Mouse (Mus musculus) spleen, embryonic (tissue): Measurements from ENCODE around the gene Rap1b.

Source experiments
- CTCF ChIA-PET: fragments of 350-600 bp; sonication (Branson Sonifier 250); formaldehyde crosslinking; loops from one replicate; lab custom pipeline; 2022; lab: Charles Lee

The Rap1b gene

DNA sequence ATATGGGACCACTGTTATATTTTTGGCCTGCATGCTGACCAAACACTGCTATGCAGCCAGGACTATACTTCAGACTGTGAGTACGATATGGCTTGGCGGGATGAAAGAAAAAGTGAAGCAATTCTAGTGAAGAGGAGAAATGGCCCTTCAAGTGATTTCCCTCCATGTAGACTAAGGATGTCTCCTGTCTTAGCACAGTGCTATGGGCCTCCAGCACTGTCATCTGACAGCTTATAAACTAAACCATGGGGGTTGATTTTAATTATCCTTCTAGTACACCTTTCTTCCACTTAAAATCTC lies 54.7 kb downstream of the Rap1b start:
- CTCF ChIA-PET, result interaction anchor here (0.8 kb wide), 1 partner anchor 43 kb away, joined by 3 read pairs; no protein-coding TSS in a partner anchor

GRCm38 (mm10) chr10:117790421-117791170 lies 55.2 kb downstream of the Rap1b start:
- CTCF ChIA-PET, result interaction anchor here (0.6 to 0.8 kb wide), 2 partner anchors 43 to 299 kb away, joined by 3 to 4 read pairs; no protein-coding TSS in a partner anchor

GRCm38 (mm10) chr10:117790011-117790410 lies 55.8 kb downstream of the Rap1b start:
- CTCF ChIA-PET, result interaction anchor here (0.6 kb wide), 1 partner anchor 300 kb away, joined by 4 read pairs; no protein-coding TSS in a partner anchor

- CTCF ChIA-PET, result interaction anchor here (0.7 kb wide), 1 partner anchor 46 kb away, joined by 3 read pairs; no protein-coding TSS in a partner anchor
Observed at GRCm38 (mm10) chr10:117784646-117785045, 61.2 kb downstream of the Rap1b start.

- CTCF ChIA-PET, result no interaction called here
Observed at GRCm38 (mm10) chr10:117783786-117784420, 61.9 kb downstream of the Rap1b start.

DNA sequence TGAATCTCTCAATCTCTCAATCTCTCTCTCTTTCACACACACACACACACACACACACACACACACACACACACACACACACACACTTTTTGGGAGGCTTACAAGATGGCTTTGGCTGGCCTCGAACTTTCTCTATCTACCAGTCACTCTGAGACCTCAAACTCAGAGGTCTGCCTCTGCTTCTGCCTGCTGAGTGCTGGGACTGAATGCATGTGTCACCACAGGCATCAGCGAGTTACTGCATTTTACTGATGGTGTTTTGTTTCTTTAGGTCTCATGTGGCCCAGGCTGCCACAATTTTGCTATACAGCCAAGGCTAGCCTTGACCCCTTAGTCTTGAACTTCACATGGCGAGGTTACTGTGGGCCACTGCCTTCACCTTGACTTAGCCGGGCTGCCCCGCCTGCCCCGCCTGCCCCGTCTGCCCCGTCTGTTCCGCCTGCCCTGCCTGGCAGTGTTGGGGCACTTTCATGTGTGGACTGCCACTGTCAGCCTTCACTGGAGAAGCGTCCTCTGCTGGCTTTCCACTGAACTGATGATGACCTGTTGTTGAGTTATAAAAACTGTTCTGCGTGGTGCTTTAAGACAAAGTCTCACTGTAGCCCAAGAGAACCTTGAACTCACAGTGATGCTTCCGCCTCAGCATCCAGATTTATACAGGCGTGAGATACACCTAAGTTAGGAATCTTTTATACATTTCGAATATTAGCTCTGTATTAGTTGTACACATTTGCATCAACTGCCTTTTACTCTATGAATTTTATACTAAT lies 63.2 kb downstream of the Rap1b start:
- CTCF ChIA-PET, result no interaction called here

- CTCF ChIA-PET, result no interaction called here
Observed at GRCm38 (mm10) chr10:117782056-117782455, 63.8 kb downstream of the Rap1b start.

DNA sequence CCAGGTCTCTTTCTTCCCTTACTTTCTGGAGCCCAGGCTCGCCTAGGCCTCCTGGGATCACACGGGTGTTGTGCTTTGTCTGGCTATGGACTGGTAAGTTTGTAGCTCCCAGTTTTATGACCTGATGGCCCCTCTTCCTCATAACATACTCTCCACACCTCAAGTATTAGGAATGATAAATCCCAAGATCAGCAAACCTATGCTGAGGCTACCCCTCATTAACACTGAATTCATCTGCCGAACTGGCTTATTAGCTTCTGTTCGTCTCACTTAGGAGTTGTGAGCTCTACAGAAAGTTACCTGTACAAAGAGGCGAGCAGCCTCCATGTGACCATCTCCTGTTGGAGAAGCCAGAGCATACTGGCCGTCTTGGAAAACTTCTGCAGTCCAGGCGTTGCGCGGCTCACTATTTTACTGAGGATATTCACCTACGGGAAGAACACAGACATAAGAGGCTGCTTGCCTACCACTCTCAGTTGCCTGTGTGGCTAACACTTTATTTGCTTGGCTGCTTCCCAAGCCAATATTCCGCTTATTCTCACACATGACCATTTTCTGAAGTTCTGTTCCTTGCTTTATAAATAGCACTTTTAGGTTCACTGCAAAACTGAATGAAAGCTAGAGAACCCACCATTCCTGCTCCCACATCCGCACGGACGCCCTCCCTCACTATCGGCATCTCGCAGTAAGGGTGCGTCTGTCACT lies 64.7 kb downstream of the Rap1b start:
- CTCF ChIA-PET, result no interaction called here

- CTCF ChIA-PET, result no interaction called here
Observed at GRCm38 (mm10) chr10:117780306-117780911, 65.4 kb downstream of the Rap1b start.

GRCm38 (mm10) chr10:117779581-117780305 lies 66.1 kb downstream of the Rap1b start:
- CTCF ChIA-PET, result no interaction called here

- CTCF ChIA-PET, result no interaction called here
Observed at GRCm38 (mm10) chr10:117778951-117779350, 66.9 kb downstream of the Rap1b start.

DNA sequence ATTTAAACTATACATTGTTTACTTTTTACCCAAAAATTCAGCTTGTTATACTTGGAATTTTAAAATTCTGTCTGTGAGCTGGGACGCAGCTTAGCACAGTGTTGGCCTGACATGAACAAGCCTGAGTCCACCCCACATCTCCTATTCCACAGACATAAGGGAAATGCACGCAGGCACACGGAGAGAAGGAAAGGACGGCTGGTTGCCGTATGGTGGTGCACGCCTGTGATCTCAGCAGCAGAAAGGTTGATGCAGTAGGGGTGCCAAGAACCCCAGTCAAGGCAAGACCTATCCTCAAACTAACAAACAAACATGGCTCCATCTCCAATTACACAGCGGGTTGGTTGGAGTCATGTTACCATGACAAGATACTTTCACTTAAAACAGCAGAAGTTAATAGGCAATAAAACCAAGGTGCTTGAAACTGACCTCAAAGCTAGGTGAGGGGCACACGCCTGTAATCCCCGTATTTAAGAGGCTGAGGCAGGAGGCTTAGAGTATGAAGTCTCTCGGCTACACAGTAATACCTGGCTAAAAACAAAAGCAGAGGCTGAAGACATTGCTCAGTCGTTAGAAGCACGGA lies 67.4 kb downstream of the Rap1b start:
- CTCF ChIA-PET, result no interaction called here

GRCm38 (mm10) chr10:117777501-117778327 lies 68.1 kb downstream of the Rap1b start:
- CTCF ChIA-PET, result no interaction called here

DNA sequence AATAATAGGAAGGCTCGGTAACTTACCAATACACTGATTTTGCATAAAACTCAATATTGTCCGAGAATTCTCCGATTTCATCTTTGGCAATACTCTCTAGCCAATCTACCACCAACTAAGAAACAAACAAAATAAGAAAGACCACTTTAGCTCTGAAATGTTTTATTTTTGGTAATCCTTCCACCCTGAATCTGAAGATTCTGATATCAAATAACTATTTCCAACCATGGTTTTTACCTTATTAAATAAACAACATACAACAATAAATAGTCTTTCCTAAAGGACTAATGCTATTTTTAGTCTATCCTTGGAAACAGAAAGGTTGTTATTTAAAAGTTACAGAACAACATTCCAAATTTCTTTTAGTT lies 68.7 kb downstream of the Rap1b start:
- CTCF ChIA-PET, result no interaction called here

DNA sequence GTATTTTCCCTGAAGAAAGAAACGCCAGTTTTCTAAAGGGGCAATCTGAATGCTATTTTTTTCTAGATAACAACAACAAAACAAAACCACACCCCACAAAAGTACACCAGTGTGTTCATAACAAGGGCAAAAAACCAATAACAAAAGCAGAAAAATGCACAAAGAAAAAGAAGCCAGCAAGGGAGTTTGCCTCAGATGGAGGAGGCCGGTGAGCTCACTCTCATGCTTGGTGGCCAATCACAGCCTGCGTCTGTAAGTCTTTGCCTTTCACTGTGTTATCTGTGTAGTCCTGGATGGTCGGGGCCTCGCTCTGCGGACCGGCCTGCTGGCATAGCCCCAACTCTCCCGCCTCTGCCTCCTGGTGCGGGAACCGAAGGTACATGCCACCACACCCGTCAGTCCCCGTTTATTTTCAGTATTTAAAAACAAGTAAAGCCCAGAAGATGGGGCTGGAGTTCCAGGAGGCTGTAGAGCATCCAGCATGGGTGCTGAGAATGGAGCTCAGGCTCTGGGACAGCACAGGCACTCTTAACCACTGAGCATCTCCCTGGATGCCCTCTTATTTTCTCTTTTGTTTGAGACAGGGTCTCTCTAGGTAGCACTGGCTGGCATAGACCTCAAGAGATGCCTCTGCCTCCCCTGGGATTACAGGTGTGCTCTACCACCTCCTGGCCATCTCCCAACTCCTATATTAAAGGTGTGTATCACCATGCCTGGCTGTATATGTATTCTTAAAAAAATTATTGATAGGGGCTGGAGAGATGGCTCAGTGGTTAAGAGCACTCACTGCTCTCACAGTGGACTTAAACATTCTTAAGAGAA lies 69.3 kb downstream of the Rap1b start:
- CTCF ChIA-PET, result no interaction called here

DNA sequence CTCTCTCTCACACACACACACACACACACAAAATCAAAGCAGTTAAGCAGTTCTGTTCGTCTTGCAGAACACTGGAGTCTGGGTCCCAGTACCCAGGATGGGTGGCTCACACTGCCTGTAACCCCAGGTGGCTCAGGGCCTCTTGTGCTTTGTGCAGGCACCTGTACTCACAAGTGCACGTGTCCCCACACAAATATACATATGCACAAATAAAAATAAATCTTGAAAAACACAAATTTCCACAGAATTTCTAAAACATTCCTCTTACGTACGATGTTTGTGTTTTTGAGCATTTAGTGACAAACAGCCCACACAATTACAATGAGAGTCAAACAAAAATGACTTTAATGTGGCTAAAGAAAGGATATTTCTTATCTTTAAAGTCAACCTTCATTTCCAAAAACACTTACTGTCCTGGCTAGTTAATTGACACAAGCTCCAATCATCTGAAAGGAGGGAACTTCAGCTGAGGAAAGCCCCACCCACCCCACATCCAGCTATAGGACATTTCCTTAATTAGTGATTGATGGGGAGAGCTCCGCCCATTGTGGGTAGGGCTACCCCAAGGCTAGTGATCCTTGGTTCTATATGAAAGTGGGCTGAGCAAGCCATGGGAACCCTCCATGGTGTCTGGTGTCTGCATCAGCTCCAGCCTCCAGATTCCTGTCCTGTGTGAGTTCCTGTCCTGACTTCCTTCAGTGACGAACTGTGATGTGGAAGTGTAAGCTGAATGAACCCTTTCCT lies 70.3 kb downstream of the Rap1b start:
- CTCF ChIA-PET, result no interaction called here

GRCm38 (mm10) chr10:117774817-117775120 lies 71.1 kb downstream of the Rap1b start:
- CTCF ChIA-PET, result no interaction called here
